Mouse (Mus musculus) heart, postnatal 14 days (tissue): Measurements from ENCODE around the gene Tbc1d17. TPM values are rescaled to one million over a fixed set of nuclear protein-coding genes. Genes with fewer than 3 reads are reported as not detected.
"Not testable (repeated sequence)": the region's sequence is repeated elsewhere in the genome, so short reads cannot be mapped to it uniquely, and the experiment has no call there.

Source experiments
- DNase-seq, 2 experiments: peaks; one replicate each; pipeline ENCODE4 v3.0.0; 2021 to 2022
- intact Hi-C: fragments of 180-260 bp; cut with DNase I; formaldehyde crosslinking; loops from one replicate; pipeline ENCODE4 v1.15.1; 2025
- long read RNA-seq, 2 experiments: library from polyadenylated mRNA; stranded (forward); transcript quantifications; one replicate each; pipeline ENCODE4 v2.0.0; 2021
- total RNA-seq, 2 experiments: library from RNA; stranded (reverse); gene quantifications; 2 replicates each; pipeline ENCODE4 v1.2.3; 2021

The Tbc1d17 gene
- 10 to 100 TPM; 41.0 to 42.8 TPM for total RNA-seq
- long read RNA-seq, experiment 1, full-length matches to known transcripts: 47 of 66 reads
- long read RNA-seq, experiment 1, partial matches to known transcripts: 5 of 66 reads
- long read RNA-seq, experiment 1, other reads (novel, unspliced or antisense): 14 of 66 reads
- long read RNA-seq, experiment 2, full-length matches to known transcripts: 62 of 76 reads
- long read RNA-seq, experiment 2, partial matches to known transcripts: 6 of 76 reads
- long read RNA-seq, experiment 2, other reads (novel, unspliced or antisense): 8 of 76 reads

- intact Hi-C loops: loop anchor here (2.0 kb wide), 1 partner anchor 32 kb away; the partner anchor contains the start of genes Atf5, Il4i1 and Nup62
- peak; percentile 99 for DNase-seq
Observed at GRCm38 (mm10) chr7:44848561-44849415, at the start of gene Tbc1d17, which contains the start of gene Akt1s1. Gene Tbc1d17 (minus strand): TSS chr7:44849079. Gene Akt1s1 (plus strand): TSS chr7:44848991.

- intact Hi-C loops: loop anchor here (5.0 kb wide), 1 partner anchor 54 kb away; no protein-coding TSS in a partner anchor
- peak in 1 of 2 experiments; percentile 46 for DNase-seq
Observed at GRCm38 (mm10) chr7:44898607-44899006, 49.7 kb upstream of the Tbc1d17 start.

GRCm38 (mm10) chr7:44896499-44896898 is 47.6 kb upstream of the Tbc1d17 start:
- DNase-seq: peak in 1 of 2 experiments; percentile 47
- intact Hi-C loops: loop anchor here (5.0 kb wide), 1 partner anchor 56 kb away; no protein-coding TSS in a partner anchor

GRCm38 (mm10) chr7:44895593-44896434 is 46.9 kb upstream of the Tbc1d17 start, which contains the start of gene Fuz:
Gene Fuz (plus strand): TSS chr7:44896079.
- intact Hi-C loops: loop anchor here (5.0 kb wide), 1 partner anchor 56 kb away; no protein-coding TSS in a partner anchor
- DNase-seq: peak; percentile 87 to 91

GRCm38 (mm10) chr7:44895206-44895592 is 46.3 kb upstream of the Tbc1d17 start:
- no peak for DNase-seq
- intact Hi-C loops: loop anchor here (5.0 kb wide), 1 partner anchor 57 kb away; no protein-coding TSS in a partner anchor

GRCm38 (mm10) chr7:44894175-44894574 is 45.3 kb upstream of the Tbc1d17 start:
- intact Hi-C loops: no loop called here
- DNase-seq: no peak

GRCm38 (mm10) chr7:44893197-44893596 is 44.3 kb upstream of the Tbc1d17 start:
- DNase-seq: no peak
- intact Hi-C loops: no loop called here

- peak; percentile 89 to 90 for DNase-seq
- intact Hi-C loops: no loop called here
Observed at GRCm38 (mm10) chr7:44892276-44892921, 43.5 kb upstream of the Tbc1d17 start, which contains the start of gene Med25. Gene Med25 (minus strand): TSS chr7:44892712.

GRCm38 (mm10) chr7:44891611-44892010 is 42.7 kb upstream of the Tbc1d17 start:
- intact Hi-C loops: no loop called here

GRCm38 (mm10) chr7:44890737-44891136 is 41.9 kb upstream of the Tbc1d17 start:
- intact Hi-C loops: no loop called here
- no peak for DNase-seq

More at GRCm38 (mm10) chr7:44891611-44892010, 42.7 kb upstream of the Tbc1d17 start:
- no peak for DNase-seq

GRCm38 (mm10) chr7:44890180-44890579 is 41.3 kb upstream of the Tbc1d17 start:
- intact Hi-C loops: no loop called here

GRCm38 (mm10) chr7:44888256-44889105 is 39.6 kb upstream of the Tbc1d17 start:
- DNase-seq: peak in 1 of 2 experiments; percentile 47

More at GRCm38 (mm10) chr7:44890180-44890579, 41.3 kb upstream of the Tbc1d17 start:
- no peak for DNase-seq

GRCm38 (mm10) chr7:44886964-44887363 is 38.1 kb upstream of the Tbc1d17 start:
- DNase-seq: no peak
- intact Hi-C loops: no loop called here

More at GRCm38 (mm10) chr7:44888256-44889105, 39.6 kb upstream of the Tbc1d17 start:
- intact Hi-C loops: loop anchor here (1.0 kb wide), 1 partner anchor 17 kb away; no protein-coding TSS in a partner anchor

- DNase-seq: no peak
- intact Hi-C loops: no loop called here
Observed at GRCm38 (mm10) chr7:44884637-44885036, 35.8 kb upstream of the Tbc1d17 start.

- DNase-seq: no peak
- intact Hi-C loops: no loop called here
Observed at GRCm38 (mm10) chr7:44883036-44883435, 34.2 kb upstream of the Tbc1d17 start.

GRCm38 (mm10) chr7:44877833-44878232 is 29.0 kb upstream of the Tbc1d17 start:
- intact Hi-C loops: no loop called here
- no peak for DNase-seq

- DNase-seq: not testable (repeated sequence)
- intact Hi-C loops: loop anchor here (1.0 kb wide), 1 partner anchor 17 kb away; no protein-coding TSS in a partner anchor
Observed at GRCm38 (mm10) chr7:44871774-44872173, 22.9 kb upstream of the Tbc1d17 start.

GRCm38 (mm10) chr7:44871181-44871580 is 22.3 kb upstream of the Tbc1d17 start:
- no peak for DNase-seq
- intact Hi-C loops: loop anchor here (1.0 kb wide), 1 partner anchor 17 kb away; no protein-coding TSS in a partner anchor
